Mouse (Mus musculus) T-helper 1 cell (primary cell): Measurements from ENCODE around the gene Dmgdh.

Experiments used
- in situ Hi-C: fragments of 300-600 bp; cut with MboI, MseI; formaldehyde crosslinking; loops from one replicate; pipeline ENCODE4 v1.15.1; 2025; ENCODE audit warnings: high pct_unique_total_duplicates

Gene Dmgdh

GRCm38 (mm10) chr13:93674131-93674561, at the start of gene Dmgdh, which contains the start of gene Bhmt2:
Dmgdh (plus strand) TSS chr13:93674433.
Bhmt2 (minus strand) TSS chr13:93674302.
- in situ Hi-C loops = no loop called here

- in situ Hi-C loops = no loop called here
Measured at GRCm38 (mm10) chr13:93628861-93629260, 45.4 kb upstream of the Dmgdh start.

- in situ Hi-C loops = no loop called here
Measured at GRCm38 (mm10) chr13:93630941-93631705, 43.1 kb upstream of the Dmgdh start.

- in situ Hi-C loops = no loop called here
Measured at GRCm38 (mm10) chr13:93632927-93633326, 41.3 kb upstream of the Dmgdh start.

- in situ Hi-C loops = no loop called here
Measured at GRCm38 (mm10) chr13:93636561-93636960, 37.7 kb upstream of the Dmgdh start.

- in situ Hi-C loops = no loop called here
Measured at GRCm38 (mm10) chr13:93637282-93638245, 36.7 kb upstream of the Dmgdh start, which contains the start of gene Bhmt. Bhmt (minus strand) TSS chr13:93637961.

GRCm38 (mm10) chr13:93639636-93640035, 34.6 kb upstream of the Dmgdh start:
- in situ Hi-C loops = no loop called here

GRCm38 (mm10) chr13:93648387-93649130, 25.7 kb upstream of the Dmgdh start:
- in situ Hi-C loops = no loop called here

GRCm38 (mm10) chr13:93653382-93653781, 20.9 kb upstream of the Dmgdh start:
- in situ Hi-C loops = no loop called here

- in situ Hi-C loops = no loop called here
Measured at GRCm38 (mm10) chr13:93657941-93658340, 16.3 kb upstream of the Dmgdh start.

- in situ Hi-C loops = no loop called here
Measured at GRCm38 (mm10) chr13:93667586-93667985, 6.6 kb upstream of the Dmgdh start.

- in situ Hi-C loops = no loop called here
Measured at GRCm38 (mm10) chr13:93672371-93672770, 1.9 kb upstream of the Dmgdh start.

GRCm38 (mm10) chr13:93673296-93673695, 937 bp upstream of the Dmgdh start:
- in situ Hi-C loops = no loop called here

GRCm38 (mm10) chr13:93676864-93677263, 2.6 kb downstream of the Dmgdh start:
- in situ Hi-C loops = no loop called here

- in situ Hi-C loops = no loop called here
Measured at GRCm38 (mm10) chr13:93683336-93683735, 9.1 kb downstream of the Dmgdh start.

- in situ Hi-C loops = no loop called here
Measured at GRCm38 (mm10) chr13:93685226-93685625, 11.0 kb downstream of the Dmgdh start.

GRCm38 (mm10) chr13:93687321-93687720, 13.1 kb downstream of the Dmgdh start:
- in situ Hi-C loops = no loop called here

- in situ Hi-C loops = no loop called here
Measured at GRCm38 (mm10) chr13:93689566-93689965, 15.3 kb downstream of the Dmgdh start.

GRCm38 (mm10) chr13:93690821-93691220, 16.6 kb downstream of the Dmgdh start:
- in situ Hi-C loops = no loop called here

GRCm38 (mm10) chr13:93698866-93699265, 24.6 kb downstream of the Dmgdh start:
- in situ Hi-C loops = no loop called here

GRCm38 (mm10) chr13:93705697-93706096, 31.5 kb downstream of the Dmgdh start:
- in situ Hi-C loops = no loop called here

GRCm38 (mm10) chr13:93707271-93707670, 33.0 kb downstream of the Dmgdh start:
- in situ Hi-C loops = no loop called here
